Mouse (Mus musculus): Measurements from ENCODE around the gene Cyp2c38.
"Not testable (repeated sequence)": the region's sequence is repeated elsewhere in the genome, so short reads cannot be mapped to it uniquely, and the experiment has no call there.

Cyp2c38 gene

DNA sequence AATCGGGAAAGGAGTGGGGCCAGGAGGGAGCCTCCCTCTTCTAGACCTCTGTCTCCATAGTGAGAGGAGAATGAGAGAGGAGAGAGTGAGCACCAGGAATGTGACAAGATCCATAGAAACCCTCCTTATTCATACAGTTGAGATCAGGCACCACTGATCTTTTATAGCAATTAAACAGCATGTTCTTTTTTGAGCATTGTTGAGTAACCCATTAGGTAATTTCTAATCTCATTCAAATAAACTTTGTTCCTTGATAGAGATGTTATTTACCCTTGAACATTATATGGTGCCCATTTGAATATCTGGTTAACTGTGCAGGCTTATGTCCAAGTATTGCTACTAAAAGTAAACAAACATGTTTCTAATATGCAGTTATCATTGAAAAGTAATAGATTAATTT is at the start of gene Cyp2c38:
TSS of gene Cyp2c38 (minus strand) at position 135 of the 400 bp plus-strand sequence.
- no peak for DNase-seq (ENCODE audit: low spot score in 2 of 2)

DNA sequence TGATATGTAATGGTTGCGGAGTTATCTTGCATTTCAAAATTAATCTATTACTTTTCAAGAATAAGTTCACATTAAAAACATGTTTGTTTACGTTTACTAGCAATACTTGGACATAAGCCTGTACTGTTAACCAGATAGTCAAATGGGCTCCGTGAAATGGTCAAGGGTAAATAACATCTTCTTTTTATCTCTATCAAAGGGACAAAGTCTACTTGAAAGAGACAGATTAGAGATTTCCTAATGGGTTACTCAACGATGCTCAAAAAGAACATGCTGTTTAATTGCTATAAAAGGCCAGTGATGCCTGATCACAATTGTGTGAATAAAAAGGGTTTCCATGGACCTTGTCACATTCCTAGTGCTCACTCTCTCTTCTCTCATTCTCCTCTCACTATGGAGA is 47.7 kb upstream of the Cyp2c38 start, which contains the start of gene Cyp2c39:
TSS of gene Cyp2c39 (plus strand) at position 329 of the 400 bp plus-strand sequence.
- DNase-seq (ENCODE audit: low spot score in 2 of 2): no peak

DNA sequence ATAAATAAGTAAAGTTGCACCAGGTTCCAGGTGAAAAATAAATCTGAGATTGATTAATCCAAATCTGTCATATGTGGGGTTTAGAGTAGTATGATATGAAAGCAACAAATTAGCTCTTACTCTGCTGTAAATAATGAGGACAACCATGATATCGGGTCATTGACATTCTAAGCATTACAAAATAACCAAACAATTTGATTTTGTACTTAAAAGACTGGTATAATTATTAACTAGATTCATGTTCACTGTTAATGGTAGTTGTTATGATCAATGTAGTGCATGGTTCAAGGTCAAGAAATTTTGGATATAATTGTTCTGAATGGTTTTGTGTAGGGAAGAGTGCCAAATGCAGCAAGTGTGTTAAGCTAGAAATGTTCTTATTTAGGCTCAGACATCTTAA is 46.7 kb upstream of the Cyp2c38 start:
- DNase-seq (ENCODE audit: low spot score in 2 of 2): no peak

DNA sequence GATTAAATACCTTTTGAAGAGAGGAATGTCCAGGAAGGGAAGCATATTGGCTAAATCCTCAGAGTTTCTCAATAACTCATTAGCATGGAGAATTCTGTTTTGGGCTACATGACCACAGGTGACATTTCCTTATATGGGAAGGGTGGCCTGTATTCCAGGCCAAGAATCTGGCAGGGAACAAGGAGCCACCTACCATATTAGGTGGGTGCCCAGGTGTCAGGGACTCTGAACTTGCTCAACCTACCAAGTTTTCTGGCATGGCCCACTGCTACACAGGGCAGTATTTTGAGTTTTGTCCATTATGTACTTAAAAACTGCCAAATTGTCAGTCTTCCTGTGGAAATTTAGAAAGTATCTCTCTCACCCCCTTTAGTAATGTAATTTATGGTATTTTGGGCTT is 43.5 kb upstream of the Cyp2c38 start:
- no peak for DNase-seq (ENCODE audit: low spot score in 2 of 2)

DNA sequence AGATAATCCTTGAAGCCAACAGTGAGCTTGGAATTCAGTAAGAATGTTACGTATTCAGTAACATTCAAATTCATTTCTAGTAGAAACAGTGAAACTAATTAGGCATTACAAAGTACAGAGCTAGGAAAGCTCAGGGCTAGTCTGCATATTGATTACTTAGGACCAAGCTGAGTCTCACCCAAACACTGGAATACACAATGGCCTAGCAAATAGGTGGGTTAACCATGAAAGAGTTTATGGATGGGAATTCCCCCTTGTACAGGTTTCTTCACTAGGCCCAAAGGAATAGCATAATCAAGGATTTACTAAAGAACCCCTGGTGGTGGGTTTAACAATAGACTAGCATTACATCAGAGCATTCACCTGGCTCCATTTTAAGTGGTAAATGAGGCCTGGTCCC is 21.1 kb upstream of the Cyp2c38 start:
- DNase-seq (ENCODE audit: low spot score in 2 of 2): not testable (repeated sequence)

DNA sequence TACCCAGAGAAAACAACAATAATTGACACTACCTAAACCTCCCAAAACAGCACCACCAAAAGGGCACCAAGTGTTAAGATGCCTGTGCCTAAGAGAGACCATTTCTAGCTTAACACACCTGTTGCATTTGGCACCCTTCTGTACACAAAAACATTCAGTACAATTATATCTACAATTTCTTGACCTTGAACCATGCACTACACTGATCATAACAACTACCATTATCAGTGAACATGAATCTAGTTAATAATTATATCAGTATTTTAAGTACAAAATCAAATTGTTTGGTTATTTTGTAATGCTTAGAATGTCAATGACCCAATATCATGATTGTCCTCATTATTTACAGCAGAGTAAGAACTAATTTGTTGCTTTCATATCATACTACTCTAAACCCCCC is 1.0 kb upstream of the Cyp2c38 start:
- DNase-seq (ENCODE audit: low spot score in 2 of 2): no peak
